Mouse (Mus musculus): ENCODE results near the gene Chrnb2.

DNA sequence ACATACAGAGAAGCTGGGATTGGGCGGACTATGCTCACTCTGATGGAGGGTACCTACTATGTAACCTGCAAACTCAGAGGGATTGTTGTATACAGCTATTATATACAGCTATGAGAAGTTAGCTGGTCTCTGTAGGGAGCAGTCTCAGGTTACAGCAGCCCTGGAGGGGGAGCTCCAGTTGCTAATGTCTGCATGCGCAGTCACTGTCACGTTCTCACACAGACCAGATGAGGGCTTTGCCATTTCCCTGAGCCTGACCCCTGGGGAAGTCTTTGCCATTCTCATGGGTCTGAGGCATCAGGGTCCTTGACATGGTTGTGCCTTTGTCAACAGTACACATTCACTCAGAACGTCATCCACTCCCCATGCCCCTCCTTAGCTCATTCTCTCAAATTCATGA, 40.7 kb upstream of the Chrnb2 start:
- TF ChIP-seq CTCF (IDR thresholded peaks at IDR 0.05) (no peak), EP300 (IDR thresholded peaks at IDR 0.05) (no peak)
